Mouse (Mus musculus) cerebellum, adult 9-11 months (tissue): ENCODE results near the gene Keg1.

Source experiments
- DNase-seq: peaks from one replicate; pipeline ENCODE4 v3.0.0; 2022

Gene Keg1

DNA sequence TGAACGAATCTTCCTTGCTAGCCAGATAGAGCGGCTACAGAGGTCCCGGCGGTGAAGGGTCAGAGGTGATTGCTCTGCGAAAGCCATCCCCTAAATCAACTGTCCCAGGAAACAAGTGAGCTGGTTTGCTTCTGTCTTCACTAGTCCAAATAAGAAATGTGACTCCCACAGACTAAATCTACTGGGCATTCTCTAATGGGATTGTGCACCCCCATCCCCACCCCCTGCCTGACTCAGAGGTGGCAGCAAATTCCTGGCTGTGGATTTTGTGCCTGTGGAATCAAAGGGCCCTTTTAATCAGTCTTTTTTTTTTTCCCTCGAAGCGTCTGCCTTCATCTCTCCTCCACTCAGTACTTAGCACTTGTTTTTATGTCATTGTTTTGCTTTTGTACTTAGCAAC, 69.7 kb downstream of the Keg1 start, which contains the start of gene Cntf:
Gene Cntf (minus strand): TSS at position 325 of the 400 bp plus-strand sequence.
- no peak for DNase-seq
